Mouse (Mus musculus): ENCODE results near the gene 4931440F15Rik. TPM values are rescaled to one million over a fixed set of nuclear protein-coding genes. Genes with fewer than 3 reads are reported as not detected.

Gene 4931440F15Rik
- polyA plus RNA-seq, 1 experiment: not detected

GRCm38 (mm10) chr11:29786583-29787219 lies 38.8 kb downstream of the 4931440F15Rik start:
- H3K79me2 ChIP-seq (ENCODE audit: control insufficient read depth, insufficient read depth): no peaks in the 10 kb centered on the region
- TF ChIP-seq MYOG (IDR thresholded peaks at IDR 0.05; ENCODE audit: control insufficient read depth, extremely low read depth, insufficient read length) (no peak), USF1 (IDR thresholded peaks at IDR 0.05; ENCODE audit: low read depth) (no peak), MYOD1 (IDR thresholded peaks at IDR 0.05; ENCODE audit: control insufficient read depth, insufficient read length, low read depth) (no peak), CTCF (IDR thresholded peaks at IDR 0.05; ENCODE audit: control insufficient read depth, insufficient read depth, insufficient read length) (no peak), CEBPB (IDR thresholded peaks at IDR 0.05; ENCODE audit: low read depth) (no peak), MAX (IDR thresholded peaks at IDR 0.05) (no peak), FOSL1 (IDR thresholded peaks at IDR 0.05; ENCODE audit: insufficient read depth, low read length, poor library complexity, severe bottlenecking) (no peak)
- no peaks in the 10 kb centered on the region for H3K36me3 ChIP-seq (ENCODE audit: control insufficient read depth, insufficient read depth)
- H3ac ChIP-seq (ENCODE audit: control insufficient read depth, insufficient read length, low read depth): no peak overlapping the region
- H3K79me3 ChIP-seq (ENCODE audit: low read depth): no peaks in the 10 kb centered on the region
- H3K27me3 ChIP-seq (ENCODE audit: control insufficient read depth, insufficient read depth, insufficient read length): no peaks in the 10 kb centered on the region
- no peak overlapping the region for H3K4me3 ChIP-seq (ENCODE audit: insufficient read depth, poor library complexity, severe bottlenecking)

- Histone ChIP-seq H3K79me3 (ENCODE audit: low read depth) (no peaks in the 10 kb centered on the region), H3K79me2 (ENCODE audit: control insufficient read depth, insufficient read depth) (no peaks in the 10 kb centered on the region), H3K4me3 (ENCODE audit: insufficient read depth, poor library complexity, severe bottlenecking) (no peak overlapping the region), H3K36me3 (ENCODE audit: control insufficient read depth, insufficient read depth) (no peaks in the 10 kb centered on the region), H3K27me3 (ENCODE audit: control insufficient read depth, insufficient read depth, insufficient read length) (no peaks in the 10 kb centered on the region), H3ac (ENCODE audit: control insufficient read depth, insufficient read length, low read depth) (no peak overlapping the region)
- TF ChIP-seq USF1 (IDR thresholded peaks at IDR 0.05; ENCODE audit: low read depth): no peak
- TF ChIP-seq FOSL1 (IDR thresholded peaks at IDR 0.05; ENCODE audit: insufficient read depth, low read length, poor library complexity, severe bottlenecking): no peak
- TF ChIP-seq MYOG (IDR thresholded peaks at IDR 0.05; ENCODE audit: control insufficient read depth, extremely low read depth, insufficient read length): no peak
- no peak for TF ChIP-seq MYOD1 (IDR thresholded peaks at IDR 0.05; ENCODE audit: control insufficient read depth, insufficient read length, low read depth)
- TF ChIP-seq CTCF (IDR thresholded peaks at IDR 0.05; ENCODE audit: control insufficient read depth, insufficient read depth, insufficient read length): no peak
- TF ChIP-seq CEBPB (IDR thresholded peaks at IDR 0.05; ENCODE audit: low read depth): no peak
- TF ChIP-seq MAX (IDR thresholded peaks at IDR 0.05): no peak
Measured at GRCm38 (mm10) chr11:29779409-29780026, 46.0 kb downstream of the 4931440F15Rik start.

GRCm38 (mm10) chr11:29778936-29779335 lies 46.5 kb downstream of the 4931440F15Rik start:
- no peaks in the 10 kb centered on the region for H3K79me3 ChIP-seq (ENCODE audit: low read depth)
- H3K27me3 ChIP-seq (ENCODE audit: control insufficient read depth, insufficient read depth, insufficient read length): no peaks in the 10 kb centered on the region
- TF ChIP-seq FOSL1 (IDR thresholded peaks at IDR 0.05; ENCODE audit: insufficient read depth, low read length, poor library complexity, severe bottlenecking) (no peak), USF1 (IDR thresholded peaks at IDR 0.05; ENCODE audit: low read depth) (no peak), MAX (IDR thresholded peaks at IDR 0.05) (no peak), MYOG (IDR thresholded peaks at IDR 0.05; ENCODE audit: control insufficient read depth, extremely low read depth, insufficient read length) (no peak), CEBPB (IDR thresholded peaks at IDR 0.05; ENCODE audit: low read depth) (no peak), CTCF (IDR thresholded peaks at IDR 0.05; ENCODE audit: control insufficient read depth, insufficient read depth, insufficient read length) (no peak), MYOD1 (IDR thresholded peaks at IDR 0.05; ENCODE audit: control insufficient read depth, insufficient read length, low read depth) (no peak)
- H3ac ChIP-seq (ENCODE audit: control insufficient read depth, insufficient read length, low read depth): no peak overlapping the region
- H3K79me2 ChIP-seq (ENCODE audit: control insufficient read depth, insufficient read depth): no peaks in the 10 kb centered on the region
- no peaks in the 10 kb centered on the region for H3K36me3 ChIP-seq (ENCODE audit: control insufficient read depth, insufficient read depth)
- no peak overlapping the region for H3K4me3 ChIP-seq (ENCODE audit: insufficient read depth, poor library complexity, severe bottlenecking)

- Histone ChIP-seq H3K79me3 (ENCODE audit: low read depth) (no peaks in the 10 kb centered on the region), H3K27me3 (ENCODE audit: control insufficient read depth, insufficient read depth, insufficient read length) (no peaks in the 10 kb centered on the region), H3K36me3 (ENCODE audit: control insufficient read depth, insufficient read depth) (no peaks in the 10 kb centered on the region), H3K79me2 (ENCODE audit: control insufficient read depth, insufficient read depth) (no peaks in the 10 kb centered on the region), H3ac (ENCODE audit: control insufficient read depth, insufficient read length, low read depth) (no peak overlapping the region), H3K4me3 (ENCODE audit: insufficient read depth, poor library complexity, severe bottlenecking) (no peak overlapping the region)
- TF ChIP-seq CEBPB (IDR thresholded peaks at IDR 0.05; ENCODE audit: low read depth) (no peak), CTCF (IDR thresholded peaks at IDR 0.05; ENCODE audit: control insufficient read depth, insufficient read depth, insufficient read length) (no peak), USF1 (IDR thresholded peaks at IDR 0.05; ENCODE audit: low read depth) (no peak), MYOG (IDR thresholded peaks at IDR 0.05; ENCODE audit: control insufficient read depth, extremely low read depth, insufficient read length) (no peak), FOSL1 (IDR thresholded peaks at IDR 0.05; ENCODE audit: insufficient read depth, low read length, poor library complexity, severe bottlenecking) (no peak), MYOD1 (IDR thresholded peaks at IDR 0.05; ENCODE audit: control insufficient read depth, insufficient read length, low read depth) (no peak), MAX (IDR thresholded peaks at IDR 0.05) (no peak)
Measured at GRCm38 (mm10) chr11:29777964-29778363, 47.5 kb downstream of the 4931440F15Rik start.

GRCm38 (mm10) chr11:29774760-29775159 lies 50.7 kb downstream of the 4931440F15Rik start:
- H3K36me3 ChIP-seq (ENCODE audit: control insufficient read depth, insufficient read depth): no peaks in the 10 kb centered on the region
- no peak overlapping the region for H3K4me3 ChIP-seq (ENCODE audit: insufficient read depth, poor library complexity, severe bottlenecking)
- H3K79me2 ChIP-seq (ENCODE audit: control insufficient read depth, insufficient read depth): no peaks in the 10 kb centered on the region
- TF ChIP-seq MYOD1 (IDR thresholded peaks at IDR 0.05; ENCODE audit: control insufficient read depth, insufficient read length, low read depth) (no peak), CTCF (IDR thresholded peaks at IDR 0.05; ENCODE audit: control insufficient read depth, insufficient read depth, insufficient read length) (no peak), MAX (IDR thresholded peaks at IDR 0.05) (no peak), FOSL1 (IDR thresholded peaks at IDR 0.05; ENCODE audit: insufficient read depth, low read length, poor library complexity, severe bottlenecking) (no peak), USF1 (IDR thresholded peaks at IDR 0.05; ENCODE audit: low read depth) (no peak), CEBPB (IDR thresholded peaks at IDR 0.05; ENCODE audit: low read depth) (no peak), MYOG (IDR thresholded peaks at IDR 0.05; ENCODE audit: control insufficient read depth, extremely low read depth, insufficient read length) (no peak)
- H3ac ChIP-seq (ENCODE audit: control insufficient read depth, insufficient read length, low read depth): no peak overlapping the region
- H3K27me3 ChIP-seq (ENCODE audit: control insufficient read depth, insufficient read depth, insufficient read length): no peaks in the 10 kb centered on the region
- H3K79me3 ChIP-seq (ENCODE audit: low read depth): no peaks in the 10 kb centered on the region

Measured in C2C12 (cell line).